Mouse (Mus musculus) adrenal gland, adult 2 months (tissue): ENCODE measurements around the gene Zc3h18. TPM values are rescaled to one million over a fixed set of nuclear protein-coding genes. Genes with fewer than 3 reads are reported as not detected.
A peak's percentile ranks its signal among the peaks of the same experiment; 100 is the strongest.

Source experiments
- DNase-seq: peaks from one replicate; pipeline ENCODE4 v3.0.0; 2021
- long read RNA-seq: library from polyadenylated mRNA; stranded (forward); transcript quantifications from one replicate; pipeline ENCODE4 v2.0.0, GENCODE M21; 2021
- polyA plus RNA-seq: library from polyadenylated mRNA; depleted of rRNA; stranded (reverse); fragments of >200 nt; gene quantifications from 2 replicates; pipeline ENCODE4 v1.2.3, GENCODE M21; 2012; rRNA removed
- total RNA-seq, 2 experiments: library from RNA; stranded (reverse); gene quantifications; 2 replicates each; pipeline ENCODE4 v1.2.3; 2021

The Zc3h18 gene
- 10 to 100 TPM; 36.9 to 44.8 TPM for total RNA-seq
- 34.3 and 38.2 TPM in 2 replicates for polyA plus RNA-seq
- long read RNA-seq, full-length matches to known transcripts = 27 of 35 reads
- long read RNA-seq, partial matches to known transcripts = 2 of 35 reads
- long read RNA-seq, other reads (novel, unspliced or antisense) = 6 of 35 reads

DNA sequence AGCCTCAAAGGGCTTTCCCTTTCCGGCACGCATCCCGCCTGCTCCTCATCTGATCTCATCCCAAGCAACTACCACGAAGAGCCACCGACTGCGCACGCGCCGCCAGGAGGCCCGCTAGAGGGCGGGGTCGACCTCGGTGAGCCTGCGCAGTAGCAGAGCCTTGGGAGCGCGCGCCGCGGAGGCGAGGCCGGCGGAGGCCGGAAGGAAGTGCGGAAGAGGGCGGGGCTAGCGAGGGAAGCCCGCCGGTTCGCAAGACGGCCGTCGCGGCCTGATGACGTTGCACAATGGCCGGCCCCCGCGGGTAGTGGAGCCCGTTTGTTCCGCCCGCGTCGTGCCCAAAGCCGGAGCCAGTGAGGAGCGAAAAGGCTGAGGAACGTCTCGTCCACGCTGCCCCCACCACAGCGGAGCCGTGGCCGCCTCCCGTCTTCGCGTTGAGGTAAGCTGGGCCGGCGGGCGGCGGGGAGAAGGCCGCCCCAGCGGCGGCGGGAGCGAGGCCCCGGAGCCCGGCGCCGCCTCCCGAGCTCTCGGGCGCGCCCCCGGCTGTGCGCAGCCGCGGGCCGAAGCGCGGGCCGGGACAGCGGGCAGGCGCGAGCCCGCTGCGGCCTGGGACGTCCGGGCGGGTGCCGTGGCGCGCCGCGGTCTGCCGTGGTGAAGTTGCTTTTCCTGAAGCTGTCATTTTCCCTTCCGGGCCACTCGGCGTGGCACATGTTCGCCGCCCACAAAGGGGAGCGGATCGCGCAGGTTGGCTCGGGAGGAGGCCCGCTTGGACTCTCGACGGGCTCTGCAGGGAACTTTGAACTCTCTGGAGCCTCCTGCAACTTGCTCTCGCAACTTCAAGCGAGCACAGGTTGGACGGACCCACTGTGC lies at the start of gene Zc3h18:
Zc3h18 (plus strand) TSS at position 245 of the 867 bp plus-strand sequence.
- peak; percentile 99 for DNase-seq

DNA sequence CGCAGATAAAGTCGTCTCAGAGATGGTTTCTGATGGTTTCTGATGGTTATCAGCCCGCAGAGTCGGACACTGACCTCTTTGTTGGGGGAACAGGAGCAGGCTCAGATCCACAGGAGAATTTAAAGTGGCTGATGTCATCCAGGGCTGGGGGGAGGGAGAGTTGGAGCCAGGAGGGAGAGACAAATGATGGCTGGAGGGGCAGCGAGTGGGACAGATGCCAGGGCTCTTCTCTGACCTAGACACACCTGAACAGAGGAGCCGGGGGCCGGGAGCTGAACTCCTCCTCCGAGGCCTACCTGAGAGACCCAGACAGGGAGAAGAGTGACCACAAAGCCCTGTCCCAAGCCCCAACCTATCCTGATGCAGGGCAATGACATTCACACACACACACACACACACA lies 47.3 kb upstream of the Zc3h18 start:
- DNase-seq = no peak

DNA sequence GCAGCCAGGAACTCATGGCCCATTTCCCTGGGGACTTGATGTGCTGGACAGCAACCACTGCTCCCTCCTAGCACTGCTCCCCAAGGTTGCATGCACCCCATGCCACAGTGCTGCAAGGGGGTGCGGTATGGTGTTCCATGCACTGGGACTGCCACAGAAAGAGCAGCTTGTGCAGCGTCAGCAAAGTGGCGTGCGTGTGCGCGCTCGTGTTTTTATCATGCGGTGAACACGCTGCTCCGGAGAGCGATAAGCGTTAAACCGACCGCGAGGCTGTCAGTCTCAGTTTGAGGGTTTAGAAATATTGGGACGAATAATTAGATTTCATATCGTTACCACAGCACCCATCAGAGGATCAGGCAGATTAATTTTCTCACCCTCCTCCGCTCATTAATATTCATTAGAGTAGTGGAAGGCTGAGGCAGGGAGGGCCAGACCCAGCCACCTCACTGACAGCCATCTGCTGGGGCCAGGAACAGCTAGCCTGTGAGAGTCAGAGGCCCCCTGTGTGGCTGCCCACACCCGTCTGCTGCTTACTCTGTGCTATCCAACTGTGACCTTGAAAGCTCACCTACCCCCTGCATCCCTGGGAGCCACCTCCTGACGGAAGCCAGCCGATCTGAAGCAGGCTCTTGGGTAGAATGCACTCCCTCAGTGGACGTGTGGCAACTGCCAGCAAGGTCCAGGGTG lies 46.7 kb upstream of the Zc3h18 start:
- DNase-seq = no peak

DNA sequence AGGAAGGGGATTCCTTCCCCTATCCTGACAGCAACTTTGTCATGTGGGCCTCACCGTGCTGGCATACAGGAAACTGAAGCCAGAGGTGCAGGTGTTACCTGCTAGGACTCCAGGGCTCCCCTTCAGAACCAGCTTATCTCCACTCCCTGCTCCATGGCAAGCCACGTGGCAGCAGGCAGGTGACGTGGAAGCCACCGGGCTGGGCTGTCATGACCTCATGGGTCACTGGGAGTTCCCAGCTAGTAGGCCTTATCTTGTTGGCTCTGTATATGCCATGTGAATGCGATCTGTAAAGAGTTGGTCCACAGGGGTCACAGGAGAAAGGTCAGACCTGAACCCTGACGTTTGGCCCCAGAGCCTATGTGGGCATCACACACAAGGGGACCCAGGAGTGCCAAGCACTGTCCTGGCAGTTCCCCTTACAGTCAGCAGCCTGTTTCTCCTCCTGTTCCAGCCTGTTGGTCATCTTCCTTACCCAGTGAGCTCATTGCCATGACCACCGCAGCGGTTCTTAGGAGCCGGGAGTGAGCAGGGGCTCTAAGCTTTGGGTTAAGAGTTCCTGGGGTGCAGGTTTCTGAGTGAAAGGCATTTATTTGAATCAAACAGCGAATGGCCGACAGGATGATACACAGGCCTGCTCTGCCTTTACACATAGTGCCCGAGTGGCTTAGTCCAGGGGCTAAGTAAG lies 45.8 kb upstream of the Zc3h18 start:
- DNase-seq = no peak

DNA sequence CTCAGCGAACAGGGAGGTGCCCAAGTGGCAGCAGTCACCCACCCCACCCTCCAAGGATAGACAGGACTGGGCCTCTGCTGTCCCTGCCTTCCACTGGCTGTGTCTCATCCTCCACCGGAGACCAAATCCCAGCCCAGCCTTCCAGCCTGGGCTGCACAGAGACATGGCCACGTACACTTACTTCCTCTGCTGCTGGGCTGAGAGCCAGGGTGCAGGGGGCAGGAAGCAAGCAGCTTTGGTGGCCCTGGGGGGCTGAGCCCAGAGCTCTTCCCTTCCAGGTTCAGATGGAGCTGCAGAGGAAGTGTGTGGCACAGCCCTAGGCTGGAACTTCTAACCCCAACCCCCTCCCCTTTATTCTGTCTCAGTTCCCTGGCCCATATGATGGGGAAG lies 45.3 kb upstream of the Zc3h18 start:
- peak; percentile 71 for DNase-seq

DNA sequence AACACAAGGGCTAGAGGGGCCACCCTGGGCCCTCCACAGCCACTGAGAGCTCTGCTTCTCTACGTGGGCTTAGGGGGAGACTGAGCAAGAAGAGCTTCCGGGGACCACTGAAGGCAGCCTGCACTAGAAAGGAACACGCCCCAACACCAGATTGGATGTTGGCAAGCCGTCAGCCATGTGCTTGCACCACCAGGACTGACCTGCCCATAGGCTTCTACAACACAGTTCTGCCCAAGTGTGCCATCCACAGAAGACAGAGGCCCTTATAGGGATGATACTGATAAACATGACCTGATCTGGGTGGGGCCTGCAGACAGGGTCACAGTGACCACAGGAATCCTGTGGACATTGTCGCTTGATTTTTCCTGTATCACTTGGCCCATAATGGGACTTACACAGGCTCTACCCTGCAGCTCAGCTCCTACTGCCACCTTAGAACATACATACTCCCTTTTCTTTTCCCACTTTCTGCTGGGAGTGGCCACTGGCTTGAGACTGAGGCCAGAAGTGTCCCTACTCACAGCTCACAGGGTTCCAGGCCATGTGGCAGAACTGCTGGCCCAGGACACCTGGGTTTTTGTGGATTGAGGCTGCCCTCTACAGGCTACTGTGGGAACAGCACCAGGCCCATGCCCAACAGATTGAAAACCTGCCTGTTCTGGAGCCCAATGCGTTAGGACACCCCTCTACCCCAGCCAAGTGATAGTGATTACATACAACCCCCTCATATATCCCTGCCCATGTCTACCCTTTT lies 43.5 kb upstream of the Zc3h18 start:
- peak; percentile 86 for DNase-seq

DNA sequence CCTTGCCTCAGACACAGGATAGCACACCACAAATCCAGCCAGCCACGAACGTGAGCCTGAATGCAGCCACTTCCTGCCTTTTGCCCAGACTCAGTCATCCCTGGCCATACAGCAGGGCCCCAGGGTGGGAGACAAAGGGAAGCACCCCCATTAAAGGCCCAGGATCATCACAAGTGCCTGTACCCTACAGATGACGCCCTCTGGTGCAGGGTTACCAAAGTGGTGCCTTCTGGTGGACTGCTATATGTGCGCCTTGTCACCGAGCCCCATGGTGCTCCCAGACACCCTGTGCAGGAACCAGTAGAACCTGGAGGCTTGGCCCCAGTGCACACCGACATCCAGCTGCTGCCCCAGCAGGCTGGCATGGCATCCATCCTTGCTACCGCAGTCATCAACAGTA lies 42.9 kb upstream of the Zc3h18 start:
- no peak for DNase-seq

DNA sequence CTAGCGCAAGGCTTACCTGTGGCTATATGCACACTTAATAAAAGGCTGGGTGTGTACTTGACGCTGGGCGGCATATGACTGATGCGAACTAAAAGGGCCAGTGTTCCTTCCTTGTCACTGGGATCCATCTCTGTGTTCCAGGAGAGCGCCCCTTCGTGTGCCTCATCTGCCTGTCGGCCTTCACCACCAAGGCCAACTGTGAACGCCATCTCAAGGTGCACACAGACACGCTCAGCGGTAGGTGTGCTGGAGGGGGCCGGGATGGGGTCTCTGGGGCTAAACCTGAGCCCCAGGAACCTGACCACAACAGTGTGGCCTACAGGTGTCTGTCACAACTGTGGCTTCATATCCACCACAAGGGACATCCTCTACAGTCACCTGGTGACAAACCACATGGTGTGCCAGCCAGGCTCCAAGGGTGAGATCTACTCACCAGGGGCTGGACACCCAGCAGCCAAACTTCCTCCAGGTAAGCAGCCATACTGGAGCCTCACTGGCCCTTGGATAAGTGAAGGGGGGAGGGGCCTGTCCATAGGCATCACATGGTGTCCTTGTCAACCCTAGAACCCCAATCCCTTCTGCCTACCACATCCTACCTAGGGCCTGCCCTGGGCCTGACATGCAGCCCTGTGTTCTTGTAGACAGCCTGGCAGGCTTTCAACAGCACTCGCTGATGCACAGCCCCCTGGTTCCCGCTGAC lies 41.5 kb upstream of the Zc3h18 start:
- DNase-seq = no peak

DNA sequence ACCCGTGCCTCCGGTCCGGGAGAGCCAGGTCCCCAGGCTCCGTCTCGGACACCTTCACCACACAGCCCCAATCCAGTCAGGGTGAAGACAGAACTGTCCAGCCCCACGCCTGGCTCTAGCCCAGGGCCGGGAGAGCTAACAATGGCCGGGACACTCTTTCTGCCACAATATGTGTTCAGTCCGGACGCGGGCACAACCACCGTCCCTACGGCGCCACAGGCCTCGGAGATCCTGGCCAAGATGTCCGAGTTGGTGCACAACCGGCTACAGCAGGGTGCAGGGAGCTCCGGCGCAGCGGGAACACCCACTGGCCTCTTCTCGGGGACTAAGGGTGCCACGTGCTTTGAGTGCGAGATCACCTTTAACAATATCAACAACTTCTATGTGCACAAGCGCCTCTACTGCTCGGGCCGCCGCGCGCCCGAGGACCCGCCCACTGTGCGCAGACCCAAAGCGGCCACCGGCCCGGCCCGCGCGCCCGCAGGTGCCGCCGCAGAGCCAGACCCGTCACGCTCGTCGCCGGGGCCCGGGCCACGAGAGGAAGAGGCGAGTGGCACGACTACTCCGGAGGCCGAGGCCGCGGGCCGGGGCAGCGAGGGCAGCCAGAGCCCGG lies 40.7 kb upstream of the Zc3h18 start:
- no peak for DNase-seq

DNA sequence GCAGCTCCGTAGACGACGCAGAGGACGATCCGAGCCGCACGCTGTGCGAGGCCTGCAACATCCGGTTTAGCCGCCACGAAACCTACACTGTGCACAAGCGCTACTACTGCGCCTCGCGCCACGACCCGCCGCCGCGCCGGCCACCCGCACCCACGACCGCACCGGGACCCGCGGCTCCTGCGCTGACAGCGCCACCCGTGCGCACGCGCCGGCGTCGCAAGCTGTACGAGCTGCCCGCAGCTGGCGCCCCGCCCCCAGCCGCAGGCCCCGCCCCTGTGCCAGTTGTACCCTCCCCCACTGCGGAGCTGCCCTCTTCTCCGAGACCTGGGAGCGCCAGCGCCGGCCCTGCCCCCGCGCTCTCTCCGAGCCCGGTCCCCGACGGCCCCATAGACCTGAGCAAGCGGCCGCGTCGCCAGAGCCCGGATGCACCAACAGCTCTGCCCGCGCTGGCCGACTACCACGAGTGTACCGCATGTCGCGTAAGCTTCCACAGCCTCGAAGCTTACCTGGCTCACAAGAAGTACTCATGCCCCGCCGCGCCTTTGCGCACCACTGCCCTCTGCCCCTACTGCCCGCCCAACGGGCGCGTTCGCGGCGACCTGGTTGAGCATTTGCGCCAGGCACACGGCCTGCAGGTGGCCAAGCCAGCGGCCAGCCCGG lies 40.0 kb upstream of the Zc3h18 start:
- DNase-seq = peak; percentile 73

DNA sequence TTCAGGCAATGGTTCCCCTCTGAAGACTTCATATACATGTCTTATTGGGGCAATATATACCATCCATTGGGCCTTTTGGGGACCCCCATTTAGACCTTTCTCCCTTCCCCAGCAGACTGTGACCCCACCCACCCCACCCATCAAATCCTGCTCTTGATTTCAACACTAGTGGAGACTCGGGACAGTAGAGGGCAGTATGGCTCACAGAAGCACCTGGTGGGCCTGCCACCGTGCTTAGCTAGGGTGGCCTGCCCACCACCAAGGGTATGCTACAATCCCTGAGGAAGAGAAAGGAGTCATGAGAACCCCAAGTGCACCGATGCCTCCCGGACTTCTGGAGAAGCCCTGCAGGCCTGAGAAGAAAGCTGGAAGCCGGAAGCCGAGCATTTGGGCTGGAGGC lies 37.6 kb upstream of the Zc3h18 start:
- DNase-seq = no peak

DNA sequence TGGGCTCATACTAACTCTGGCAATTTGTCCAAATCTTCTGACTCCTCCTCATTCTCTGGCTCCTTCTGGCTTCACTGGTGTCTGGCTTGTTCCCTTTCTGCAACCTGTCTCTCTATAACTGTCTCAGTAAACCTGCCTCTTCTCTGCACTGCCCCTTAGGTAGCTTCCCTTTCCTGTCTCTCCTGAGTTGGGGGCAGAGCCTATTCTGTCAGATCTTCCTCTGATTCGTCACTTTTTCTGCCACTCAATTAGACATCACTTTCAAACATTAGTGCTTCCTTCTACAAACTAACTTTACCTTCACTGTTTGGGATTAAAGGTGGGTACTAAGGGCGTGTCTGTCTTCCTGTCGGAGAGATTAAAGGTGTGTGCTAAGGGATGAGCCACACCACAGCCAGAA lies 35.6 kb upstream of the Zc3h18 start:
- DNase-seq = no peak

DNA sequence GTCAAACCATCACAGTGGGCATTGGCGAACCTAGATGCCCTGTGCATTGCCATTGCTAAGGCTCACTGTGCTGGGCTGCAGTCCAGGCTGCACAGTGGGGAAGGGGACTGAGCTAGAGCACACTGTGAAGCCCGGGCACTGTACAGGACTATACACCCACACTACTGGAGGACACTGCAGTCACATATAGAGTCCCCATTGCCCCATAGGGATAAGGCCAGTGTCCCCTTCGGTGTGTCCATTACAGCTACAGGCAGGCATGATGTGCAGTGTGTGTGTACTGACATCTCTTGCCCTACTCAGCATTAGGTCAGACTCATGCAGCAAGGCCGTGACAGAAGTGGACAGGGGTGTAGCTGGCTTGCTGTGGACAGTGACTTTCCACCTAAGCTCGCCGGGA lies 34.6 kb upstream of the Zc3h18 start:
- DNase-seq = no peak

DNA sequence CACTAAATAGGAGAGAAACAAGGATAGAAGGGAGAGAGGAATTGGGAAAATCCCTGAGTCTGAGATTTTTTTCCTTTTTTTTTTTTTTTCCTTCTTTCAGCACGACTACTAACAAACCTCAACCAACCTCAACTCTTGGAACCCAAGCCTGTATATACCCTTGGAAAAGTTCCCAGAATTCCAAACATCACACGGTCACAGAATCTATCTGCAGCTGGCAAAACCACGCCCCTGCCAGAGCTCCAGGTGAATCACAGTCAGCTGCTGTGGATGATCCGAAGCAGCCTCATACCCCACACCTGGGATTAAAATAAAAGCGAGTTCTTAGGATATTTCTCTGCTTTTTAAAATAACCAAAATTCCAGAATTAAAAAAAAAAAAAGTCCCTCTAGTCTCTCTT lies 34.0 kb upstream of the Zc3h18 start:
- no peak for DNase-seq

DNA sequence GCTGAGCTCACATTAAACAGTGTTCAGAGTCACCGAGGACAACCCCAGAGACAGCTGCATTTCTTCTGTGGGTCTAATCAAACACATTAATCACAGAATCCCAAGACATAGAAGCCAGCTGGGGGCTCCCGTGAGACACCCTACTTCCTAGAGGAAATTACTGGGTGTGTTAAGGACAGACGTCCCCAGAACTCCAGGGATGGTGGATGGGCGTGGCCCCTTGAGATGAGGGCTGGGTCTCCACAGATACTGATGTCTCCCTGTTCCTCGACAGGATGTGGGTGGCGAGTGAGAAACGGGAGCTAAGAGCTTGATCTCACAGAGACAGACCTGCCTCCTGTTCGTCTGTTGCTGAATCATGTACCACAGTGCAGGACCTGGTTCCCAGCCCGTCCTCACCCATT lies 33.6 kb upstream of the Zc3h18 start:
- no peak for DNase-seq

DNA sequence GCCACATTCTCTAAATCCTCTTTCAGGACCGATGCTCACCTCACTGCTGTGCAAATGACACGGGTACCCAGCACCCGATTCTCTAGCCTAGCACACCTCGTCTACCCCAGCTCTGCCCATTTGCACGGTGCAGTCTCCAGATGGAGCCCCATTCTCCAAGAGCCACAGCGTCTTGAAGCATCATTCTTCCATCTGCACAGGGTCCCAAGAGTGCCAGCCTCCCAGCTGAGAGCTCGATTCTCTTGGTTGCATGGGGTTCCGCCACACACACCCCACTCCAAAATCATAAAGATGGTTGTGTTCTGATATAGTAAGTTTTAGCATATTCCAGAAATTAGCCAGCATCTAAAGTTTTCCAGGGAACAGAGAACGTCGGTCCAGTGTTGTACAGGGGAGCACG lies 33.1 kb upstream of the Zc3h18 start:
- no peak for DNase-seq

DNA sequence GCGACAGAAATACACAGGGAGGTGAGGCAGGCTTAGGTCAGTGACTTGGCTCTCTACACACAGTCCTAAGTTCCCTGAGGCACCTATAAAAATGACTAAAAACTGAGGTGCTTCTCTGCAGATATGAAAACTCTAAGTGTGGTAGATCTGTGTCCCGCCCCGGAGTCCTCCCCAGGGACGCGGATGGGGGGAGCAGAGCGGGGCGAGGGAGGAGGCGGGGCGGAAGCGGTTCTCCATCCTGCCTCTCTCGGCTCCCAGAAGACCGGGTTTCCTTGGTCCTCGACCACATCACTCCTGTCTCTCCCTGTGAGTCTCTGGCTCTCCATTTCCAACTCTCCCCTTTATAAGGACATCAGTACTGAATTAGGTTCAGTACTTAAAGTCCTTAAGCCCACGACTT lies 32.7 kb upstream of the Zc3h18 start:
- DNase-seq = no peak

DNA sequence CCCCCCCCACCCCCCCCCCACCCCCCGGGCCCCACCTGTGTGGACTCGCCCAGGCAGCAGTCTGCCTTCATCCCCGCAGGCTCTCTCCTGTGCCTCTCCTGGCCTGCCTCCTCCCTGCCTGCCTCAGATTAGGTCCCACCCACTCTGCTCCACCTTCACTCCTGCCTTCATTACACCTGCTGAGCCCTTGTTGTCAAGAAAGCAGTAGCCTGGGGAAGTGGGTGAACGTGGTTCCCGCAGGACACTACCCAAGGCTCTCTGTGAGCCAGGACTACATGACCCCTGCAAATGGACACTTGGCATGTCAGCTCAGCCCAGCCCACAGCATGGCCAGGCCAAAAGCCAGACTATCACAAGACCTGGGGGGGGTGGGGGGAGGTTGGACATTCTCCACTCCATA lies 32.2 kb upstream of the Zc3h18 start:
- no peak for DNase-seq

DNA sequence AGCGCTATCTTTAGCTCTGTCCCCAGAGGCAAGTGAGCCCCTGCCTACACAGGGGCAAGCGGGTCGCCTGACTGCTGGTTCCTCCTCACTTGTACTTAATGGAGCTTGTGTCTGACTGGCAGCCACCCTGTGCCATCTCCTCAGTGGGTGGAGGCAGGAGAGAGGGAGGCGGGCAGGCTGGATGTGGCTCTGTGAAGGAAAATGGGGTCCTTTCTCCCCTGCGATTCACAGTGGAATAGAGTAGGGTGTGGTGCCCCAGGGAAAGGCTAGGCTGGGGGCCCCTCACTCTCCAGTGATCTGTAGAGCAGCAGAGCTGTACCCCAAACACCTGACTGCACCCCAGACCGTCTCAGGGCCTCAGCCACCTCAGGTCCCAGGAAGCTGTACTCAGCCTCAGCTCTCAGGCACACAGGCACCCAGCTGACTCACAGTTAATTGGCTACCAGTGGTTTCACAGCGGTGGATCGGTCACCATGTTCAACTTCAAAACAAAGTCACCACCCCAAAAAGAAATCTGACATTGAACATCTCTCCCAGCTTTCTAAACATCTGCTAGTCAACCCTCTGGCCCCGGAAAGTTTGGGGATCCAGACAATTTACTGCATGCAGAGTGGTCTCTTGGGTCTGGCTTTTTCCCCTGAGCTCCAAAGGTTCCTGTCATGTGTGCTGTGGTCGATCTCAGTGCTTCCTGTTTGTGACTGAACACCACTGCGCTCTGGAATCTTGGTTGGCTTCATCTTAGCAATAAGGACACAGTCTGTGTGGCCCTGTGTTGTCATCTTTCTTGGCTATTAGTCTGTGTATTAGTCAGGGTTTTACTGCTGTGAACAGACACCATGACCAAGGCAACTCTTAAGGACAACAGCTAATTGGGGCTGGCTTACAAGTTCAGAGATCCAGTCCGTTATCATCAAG lies 31.0 kb upstream of the Zc3h18 start:
- no peak for DNase-seq
